Mouse (Mus musculus) heart, postnatal 0 days (tissue): Measurements from ENCODE around the gene Nlrx1. TPM values are rescaled to one million over a fixed set of nuclear protein-coding genes. Genes with fewer than 3 reads are reported as not detected.
A peak's percentile ranks its signal among the peaks of the same experiment; 100 is the strongest.
"Not testable (repeated sequence)": the region's sequence is repeated elsewhere in the genome, so short reads cannot be mapped to it uniquely, and the experiment has no call there.

Experiments
- ATAC-seq: fragments of 200-750 bp; cut with Nextera tagmentation; 2 replicates; pipeline ENCODE4 v1.8.0; 2017; ENCODE audit warnings: low read depth, moderate number of reproducible peaks, moderate library complexity; ENCODE audit not compliant: insufficient read depth
- DNase-seq: peaks from one replicate; pipeline ENCODE4 v3.0.0-alpha.2; 2016; ENCODE audit warnings: low spot score
- H3K27ac ChIP-seq: fragments of 300-500 bp; sonication (generic); 2 replicates; pipeline ENCODE4 v1.5.1; 2014; ENCODE audit warnings: low read depth, mild to moderate bottlenecking
- H3K27me3 ChIP-seq: fragments of 300-500 bp; sonication (generic); 2 replicates; pipeline ENCODE4 v1.6.1; 2014; ENCODE audit warnings: low read length, mixed read lengths; ENCODE audit not compliant: control insufficient read depth, insufficient read depth
- H3K36me3 ChIP-seq: fragments of 300-500 bp; sonication (generic); replicated peaks from 2 replicates; pipeline ENCODE4 v1.6.1; 2014; ENCODE audit warnings: low read length, mixed read lengths; ENCODE audit not compliant: control insufficient read depth, insufficient read depth
- H3K4me1 ChIP-seq: fragments of 300-500 bp; sonication (generic); 2 replicates; pipeline ENCODE4 v1.6.1; 2014; ENCODE audit warnings: antibody characterized with exemption; ENCODE audit not compliant: control insufficient read depth, insufficient read depth
- H3K4me2 ChIP-seq: fragments of 300-500 bp; sonication (generic); 2 replicates; pipeline ENCODE4 v1.6.1; 2014; ENCODE audit warnings: low read depth, mild to moderate bottlenecking, low read length, moderate library complexity
- H3K4me3 ChIP-seq: fragments of 300-500 bp; sonication (generic); 2 replicates; pipeline ENCODE4 v1.5.1; 2014; ENCODE audit warnings: low read depth, low read length
- H3K9ac ChIP-seq: fragments of 300-500 bp; sonication (generic); replicated peaks from 2 replicates; pipeline ENCODE4 v1.6.1; 2014; ENCODE audit warnings: low read depth, low read length, mixed read lengths
- H3K9me3 ChIP-seq: fragments of 300-500 bp; sonication (generic); replicated peaks from 2 replicates; pipeline ENCODE4 v1.6.1; 2016; ENCODE audit warnings: low read length; ENCODE audit not compliant: control insufficient read depth
- CTCF ChIP-seq: IDR thresholded peaks from 2 replicates; pipeline ENCODE4 v1.5.1; 2016; ENCODE audit warnings: antibody characterized with exemption, control low read depth, low read depth
- EP300 ChIP-seq: IDR thresholded peaks from 2 replicates; pipeline ENCODE4 v1.6.1; 2016; ENCODE audit warnings: antibody characterized with exemption, low read depth
- WGBS: fragments of 180-500 bp; shearing (Covaris S2); extraction: QIAGEN DNeasy Blood & Tissue Kit; methylation state at CpG from one replicate; pipeline ENCODE4 v1.1.7; 2014; 5-methylcytosine and 5-hydroxymethylcytosine counted together
- polyA plus RNA-seq: library from polyadenylated mRNA; unstranded; fragments of >200 nt; fragmentation: Nextera tagmentation; extraction: Ambion mirVana; gene quantifications from 2 replicates; pipeline ENCODE4 v1.2.1, GENCODE M21; 2015
- total RNA-seq: library from RNA; depleted of rRNA; stranded (reverse); fragments of >200 nt; gene quantifications from 2 replicates; pipeline ENCODE4 v1.2.3, GENCODE M21; 2014; ENCODE audit warnings: low replicate concordance

Gene Nlrx1
- total and polyA plus RNA-seq, 2 experiments from 2014 or later: 10.2 to 15.4 TPM

DNA sequence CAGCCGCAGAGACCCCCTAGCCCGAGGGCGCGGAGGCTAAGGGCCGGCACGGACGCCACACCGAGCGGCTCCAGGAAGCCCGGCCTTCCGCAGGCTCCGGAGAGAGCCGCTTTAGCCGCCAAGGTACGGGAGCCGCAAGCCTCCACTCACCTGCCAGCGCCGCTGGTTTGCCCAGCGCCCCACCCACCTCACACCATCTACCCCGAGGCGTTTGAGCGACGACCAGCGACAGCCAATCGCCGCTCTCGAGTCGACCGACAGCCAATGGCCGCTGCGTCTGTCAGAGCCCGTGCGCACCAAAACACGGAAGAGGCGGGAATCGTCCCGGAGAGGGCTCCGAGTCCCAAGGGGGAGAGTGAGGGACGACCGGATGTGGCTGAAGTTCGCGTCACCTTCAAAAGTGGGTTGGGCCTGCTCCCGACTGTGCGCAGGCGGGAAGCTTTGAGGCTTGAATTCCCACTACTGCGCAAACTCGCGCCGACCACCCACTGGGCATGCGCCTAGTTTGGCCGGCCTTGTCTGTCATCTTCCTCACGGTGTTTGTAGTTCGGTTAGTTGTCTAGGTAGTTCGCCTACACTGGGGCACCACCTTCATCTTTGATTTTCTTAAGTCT is 37.2 kb upstream of the Nlrx1 start, which contains the start of gene Hinfp:
TSS of gene Hinfp (minus strand) at position 206 of the 614 bp plus-strand sequence.
- peak; percentile 98 for ATAC-seq
- WGBS: under 1% methylated on average over 54 of the region's 54 CpGs
- Histone ChIP-seq H3K9me3 (no peaks in the 10 kb centered on the region), H3K27ac (peak within 1 kb of the TSS; percentile 76), H3K27me3 (no peaks in the 10 kb centered on the region), H3K36me3 (peaks cover 26% of the 10 kb centered on the region), H3K9ac (peak within 1 kb of the TSS; percentile 96), H3K4me2 (peak within 1 kb of the TSS; percentile 94), H3K4me3 (peak within 1 kb of the TSS; percentile 99), H3K4me1 (peaks cover 8% of the 10 kb centered on the region; the same call in 1 of the 2 replicates)
- DNase-seq: peak; percentile 99
- TF ChIP-seq EP300 (peak; percentile 90), CTCF (no peak)

GRCm38 (mm10) chr9:44300001-44300400 is 31.6 kb upstream of the Nlrx1 start:
- H3K4me1 ChIP-seq, H3K9ac ChIP-seq, H3K4me2 ChIP-seq, ATAC-seq, H3K9me3 ChIP-seq, DNase-seq, H3K27ac ChIP-seq, H3K4me3 ChIP-seq, H3K27me3 ChIP-seq: not testable (repeated sequence)
- 85% methylated on average over 3 of the region's 3 CpGs for WGBS
- peaks cover 73% of the 10 kb centered on the region for H3K36me3 ChIP-seq

- no peak overlapping the region for H3K4me3 ChIP-seq
- no peaks in the 10 kb centered on the region for H3K9me3 ChIP-seq
- peaks cover 63% of the 10 kb centered on the region for H3K36me3 ChIP-seq
- ATAC-seq: no peak
- no peak overlapping the region for H3K4me2 ChIP-seq
- 68% methylated on average over 3 of the region's 3 CpGs for WGBS
- H3K4me1 ChIP-seq: peaks cover 17% of the 10 kb centered on the region
- no peak overlapping the region for H3K9ac ChIP-seq
- no peak overlapping the region for H3K27ac ChIP-seq
- TF ChIP-seq CTCF: peak; percentile 61
- no peak for TF ChIP-seq EP300
- H3K27me3 ChIP-seq: peaks cover 11% of the 10 kb centered on the region; the same call in 1 of the 2 replicates
- DNase-seq: peak; percentile 31
Observed at GRCm38 (mm10) chr9:44292490-44292889, 24.1 kb upstream of the Nlrx1 start.

DNA sequence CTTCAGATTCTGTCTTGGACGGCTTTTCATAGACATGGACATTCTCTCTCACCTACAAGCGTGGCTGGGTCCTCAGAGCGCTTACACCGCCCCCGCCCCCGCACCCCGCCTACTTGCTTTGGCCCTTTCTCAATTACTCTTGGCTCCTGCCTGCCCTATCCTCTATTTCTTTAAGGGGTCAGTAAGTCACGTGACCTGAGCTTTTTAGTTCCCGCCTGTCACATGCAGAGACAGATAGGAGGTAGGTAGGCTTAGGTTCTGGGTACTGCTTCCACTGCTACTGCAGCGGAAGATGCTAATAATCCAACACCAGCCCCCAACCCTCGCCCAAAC is 20.5 kb upstream of the Nlrx1 start:
- ATAC-seq: peak; percentile 31
- no peak overlapping the region for H3K27ac ChIP-seq
- 11% methylated on average over 11 of the region's 11 CpGs for WGBS
- peaks cover 19% of the 10 kb centered on the region for H3K4me1 ChIP-seq
- peak overlapping the region; percentile 80 for H3K4me2 ChIP-seq
- H3K9ac ChIP-seq: 0 out of 2 replicates have a peak overlapping the region, but pooled peaks have one; percentile 58
- H3K4me3 ChIP-seq: peak overlapping the region; percentile 52; the same call in 1 of the 2 replicates
- peaks cover 32% of the 10 kb centered on the region for H3K36me3 ChIP-seq
- H3K27me3 ChIP-seq: peaks cover 25% of the 10 kb centered on the region; the same call in 1 of the 2 replicates
- H3K9me3 ChIP-seq: no peaks in the 10 kb centered on the region
- no peak for DNase-seq
- TF ChIP-seq EP300 (no peak), CTCF (no peak)

- no peak within 1 kb of the TSS for H3K27ac ChIP-seq
Observed at GRCm38 (mm10) chr9:44288076-44288958, 19.9 kb upstream of the Nlrx1 start, which contains the start of gene Abcg4. Gene Abcg4, minus strand, starts transcription at chr9:44288615.

More at GRCm38 (mm10) chr9:44288076-44288958, 19.9 kb upstream of the Nlrx1 start, which contains the start of gene Abcg4:
- no peaks in the 10 kb centered on the region for H3K9me3 ChIP-seq
- peak within 1 kb of the TSS; percentile 58 for H3K9ac ChIP-seq
- H3K27me3 ChIP-seq: peaks cover 25% of the 10 kb centered on the region; the same call in 1 of the 2 replicates
- H3K36me3 ChIP-seq: peaks cover 26% of the 10 kb centered on the region
- TF ChIP-seq CTCF (no peak), EP300 (no peak)
- peak within 1 kb of the TSS; percentile 52 for H3K4me3 ChIP-seq
- ATAC-seq (peak; percentile 32; the same call in 1 of the 2 replicates), DNase-seq (no peak)
- WGBS: under 1% methylated on average over 38 of the region's 38 CpGs
- peak within 1 kb of the TSS; percentile 80 for H3K4me2 ChIP-seq
- H3K4me1 ChIP-seq: peaks cover 19% of the 10 kb centered on the region
